Mouse (Mus musculus): ENCODE measurements at regions not wholly inside any gene's neighbourhood (a gene's known extent, or its start where the extent isn't known, plus 50 kb on each side); places are given as distances from the start of the nearest gene placed in this dataset.

GRCm38 (mm10) chr15:60226335-60226938 is 210.0 kb upstream of the 4933412E24Rik start:
- TF ChIP-seq CTCF (IDR thresholded peaks at IDR 0.05; ENCODE audit: low read depth) (no peak), EP300 (optimal IDR thresholded peaks at IDR 0.05) (no peak)
